Mouse (Mus musculus) ovary, adult 10 weeks (tissue): ENCODE results near the gene Olfr589. TPM values are rescaled to one million over a fixed set of nuclear protein-coding genes. Genes with fewer than 3 reads are reported as not detected.

Experiments used
- polyA plus RNA-seq: library from polyadenylated mRNA; stranded (reverse); fragments of 350-450 nt; fragmentation: Illumina TruSeq; extraction: RNeasy Lipid Tissue Mini Kit (QIAGEN cat#74804); gene quantifications from one replicate; pipeline ENCODE4 v1.2.3, GENCODE M21; 2014

Gene Olfr589
- not detected for polyA plus RNA-seq

GRCm38 (mm10) chr7:103156256-103156655 lies at the start of gene Olfr589:
TSS of gene Olfr589 (minus strand) at chr7:103156356.

GRCm38 (mm10) chr7:103184503-103184902 lies 28.3 kb upstream of the Olfr589 start, which contains the start of gene Olfr592:
TSS of gene Olfr592 (plus strand) at chr7:103184803.

GRCm38 (mm10) chr7:103178240-103178639 lies 22.1 kb upstream of the Olfr589 start, which contains the start of gene Olfr591:
TSS of gene Olfr591 (minus strand) at chr7:103178340.

DNA sequence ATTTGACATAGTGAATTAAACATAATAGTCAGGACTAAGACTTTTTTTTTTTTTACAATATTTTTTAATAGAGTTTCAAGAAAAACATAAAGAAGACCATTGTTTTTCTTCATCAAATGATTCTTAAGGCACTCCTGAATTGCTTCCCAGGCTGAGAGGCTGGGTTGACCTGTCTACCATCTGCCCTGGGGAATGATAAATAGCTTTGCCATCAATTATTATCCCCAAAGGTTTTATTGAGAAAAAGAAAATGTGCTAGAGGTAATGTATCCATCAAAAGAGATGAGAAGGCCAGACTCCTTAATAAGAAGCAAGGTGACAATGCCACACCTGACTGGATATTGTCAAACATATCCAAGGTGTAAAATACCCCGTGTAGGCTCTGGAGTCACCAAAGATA lies 15.6 kb downstream of the Olfr589 start, which contains the start of gene Olfr588-ps1:
Gene Olfr588-ps1 (plus strand): TSS at position 301 of the 400 bp plus-strand sequence.

DNA sequence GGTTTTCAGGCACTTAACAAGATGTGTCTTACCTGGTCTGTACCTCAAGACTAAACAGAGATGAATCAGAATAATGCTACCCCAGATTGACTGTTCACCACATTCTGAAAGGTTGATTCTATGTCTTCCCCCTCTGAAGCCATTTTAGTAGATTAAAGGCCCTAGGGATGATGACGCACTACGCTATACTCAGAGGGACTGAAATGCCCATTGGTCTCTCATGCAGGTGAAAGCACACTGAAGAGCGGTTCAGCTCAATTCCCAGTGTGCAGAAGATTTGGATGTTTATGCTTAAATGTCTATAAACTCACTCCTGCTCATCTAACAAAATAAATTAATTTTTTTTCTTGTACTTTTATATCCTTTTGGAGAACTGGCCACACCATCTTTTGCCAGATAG lies 30.6 kb downstream of the Olfr589 start, which contains the start of gene Olfr586:
Gene Olfr586 (minus strand): TSS at position 101 of the 400 bp plus-strand sequence.

Other genes starting within 250 kb of the Olfr589 start
- gene Olfr571, start 238.8 kb downstream of the Olfr589 start, polyA plus RNA-seq: not detected
- gene Olfr572, start 231.9 kb downstream of the Olfr589 start, polyA plus RNA-seq: not detected
- not detected for gene Olfr573-ps1, start 213.8 kb downstream of the Olfr589 start, polyA plus RNA-seq
- not detected for gene Olfr574, start 207.9 kb downstream of the Olfr589 start, polyA plus RNA-seq
- gene Olfr575, start 197.6 kb downstream of the Olfr589 start, polyA plus RNA-seq: not detected
- not detected for gene Olfr576, start 193.7 kb downstream of the Olfr589 start, polyA plus RNA-seq
- not detected for gene Olfr577, start 180.4 kb downstream of the Olfr589 start, polyA plus RNA-seq
- not detected for gene Olfr578, start 167.0 kb downstream of the Olfr589 start, polyA plus RNA-seq
- not detected for gene Olfr582, start 118.3 kb downstream of the Olfr589 start, polyA plus RNA-seq
- gene Olfr583, start 105.1 kb downstream of the Olfr589 start, polyA plus RNA-seq: not detected
- not detected for gene Olfr584, start 74.5 kb downstream of the Olfr589 start, polyA plus RNA-seq
- gene Olfr585, start 58.6 kb downstream of the Olfr589 start, polyA plus RNA-seq: not detected
- gene Olfr586, start 30.7 kb downstream of the Olfr589 start, polyA plus RNA-seq: not detected
- gene Olfr588-ps1, start 15.5 kb downstream of the Olfr589 start, polyA plus RNA-seq: not detected
- not detected for gene Olfr591, start 22.0 kb upstream of the Olfr589 start, polyA plus RNA-seq
- gene Olfr592, start 28.4 kb upstream of the Olfr589 start, polyA plus RNA-seq: not detected
- gene Olfr593, start 55.5 kb upstream of the Olfr589 start, polyA plus RNA-seq: not detected
- gene Olfr594, start 60.6 kb upstream of the Olfr589 start, polyA plus RNA-seq: not detected
- not detected for gene Usp17ld, start 96.1 kb upstream of the Olfr589 start, polyA plus RNA-seq
- not detected for gene Olfr596, start 149.3 kb upstream of the Olfr589 start, polyA plus RNA-seq
- not detected for gene Olfr597, start 160.0 kb upstream of the Olfr589 start, polyA plus RNA-seq
- gene Olfr598, start 167.2 kb upstream of the Olfr589 start, polyA plus RNA-seq: not detected
- not detected for gene Olfr599, start 179.6 kb upstream of the Olfr589 start, polyA plus RNA-seq
- gene Olfr600, start 193.3 kb upstream of the Olfr589 start, polyA plus RNA-seq: not detected
- not detected for gene Olfr601, start 206.3 kb upstream of the Olfr589 start, polyA plus RNA-seq
- not detected for gene Olfr603, start 229.8 kb upstream of the Olfr589 start, polyA plus RNA-seq